Mouse (Mus musculus) cerebellum, postnatal 4 days (tissue): ENCODE measurements around the gene Gm10203.
A peak's percentile ranks its signal among the peaks of the same experiment; 100 is the strongest.
"Not testable (repeated sequence)": the region's sequence is repeated elsewhere in the genome, so short reads cannot be mapped to it uniquely, and the experiment has no call there.

Source experiments
- DNase-seq, 2 experiments: peaks; one replicate each; pipeline ENCODE4 v3.0.0; 2022; ENCODE audit warnings: low spot score in 2 of 2, mixed read lengths in 1 of 2

Gene Gm10203

GRCm38 (mm10) chr6:149129870-149130269, at the start of gene Gm10203:
Gm10203 (plus strand) TSS chr6:149130170.
- not testable (repeated sequence) for DNase-seq

- no peak for DNase-seq
These were observed 37.6 kb upstream of the Gm10203 start for GRCm38 (mm10) chr6:149092406-149092805.

- no peak for DNase-seq
These were observed 36.5 kb upstream of the Gm10203 start for GRCm38 (mm10) chr6:149093465-149093864.

- no peak for DNase-seq
These were observed 35.4 kb upstream of the Gm10203 start for GRCm38 (mm10) chr6:149094555-149094954.

GRCm38 (mm10) chr6:149095389-149095788, 34.6 kb upstream of the Gm10203 start:
- peak in 1 of 2 experiments; percentile 6 for DNase-seq

- DNase-seq, result no peak
These were observed 33.7 kb upstream of the Gm10203 start for GRCm38 (mm10) chr6:149096233-149096632.

GRCm38 (mm10) chr6:149097276-149097675, 32.7 kb upstream of the Gm10203 start:
- no peak for DNase-seq

- no peak for DNase-seq
These were observed 31.0 kb upstream of the Gm10203 start for GRCm38 (mm10) chr6:149098993-149099392.

- peak; percentile 37 to 59 for DNase-seq
These were observed 29.5 kb upstream of the Gm10203 start for GRCm38 (mm10) chr6:149100174-149101075.

- peak; percentile 57 to 77 for DNase-seq
These were observed 28.7 kb upstream of the Gm10203 start, which contains the start of gene Dennd5b for GRCm38 (mm10) chr6:149101076-149101942. Dennd5b (minus strand) TSS chr6:149101680.

GRCm38 (mm10) chr6:149101943-149102243, 28.1 kb upstream of the Gm10203 start:
- DNase-seq, result no peak

- no peak for DNase-seq
These were observed 26.5 kb upstream of the Gm10203 start for GRCm38 (mm10) chr6:149103451-149103850.

- DNase-seq, result no peak
These were observed 22.4 kb upstream of the Gm10203 start for GRCm38 (mm10) chr6:149107615-149108014.

- no peak for DNase-seq
These were observed 21.1 kb upstream of the Gm10203 start for GRCm38 (mm10) chr6:149108909-149109308.

- DNase-seq, result no peak
These were observed 13.0 kb upstream of the Gm10203 start for GRCm38 (mm10) chr6:149116992-149117391.

- DNase-seq, result no peak
These were observed 11.0 kb upstream of the Gm10203 start for GRCm38 (mm10) chr6:149118935-149119334.

GRCm38 (mm10) chr6:149119853-149120252, 10.1 kb upstream of the Gm10203 start:
- peak in 1 of 2 experiments; percentile 59 for DNase-seq

- no peak for DNase-seq
These were observed 6.9 kb upstream of the Gm10203 start for GRCm38 (mm10) chr6:149123042-149123441.

- peak in 1 of 2 experiments; percentile 30 for DNase-seq
These were observed 3.3 kb upstream of the Gm10203 start for GRCm38 (mm10) chr6:149126675-149127074.

- no peak for DNase-seq
These were observed 1.1 kb downstream of the Gm10203 start for GRCm38 (mm10) chr6:149131111-149131510.

- DNase-seq, result peak in 1 of 2 experiments; percentile 4
These were observed 2.5 kb downstream of the Gm10203 start for GRCm38 (mm10) chr6:149132311-149133077.
